Mouse (Mus musculus): Measurements from ENCODE around the gene Map2k5. TPM values are rescaled to one million over a fixed set of nuclear protein-coding genes. Genes with fewer than 3 reads are reported as not detected.
A peak's percentile ranks its signal among the peaks of the same experiment; 100 is the strongest.

Gene Map2k5
- total and polyA plus RNA-seq, 2 experiments from 2014 or later = 19.6 to 33.1 TPM

- DNase-seq (ENCODE audit: low spot score) (peak; percentile 62), ATAC-seq (peak; percentile 30)
- Histone ChIP-seq H3K4me1 (ENCODE audit: insufficient read depth, low read length) (peaks cover 12% of the 10 kb centered on the region; the same call in 1 of the 2 replicates), H3K27me3 (ENCODE audit: insufficient read depth, low read length) (peaks cover 28% of the 10 kb centered on the region), H3K4me3 (ENCODE audit: low read length) (peak overlapping the region; percentile 63), H3K9me3 (ENCODE audit: low read length) (no peaks in the 10 kb centered on the region), H3K9ac (replicated peaks; ENCODE audit: low read length) (peak overlapping the region; percentile 65), H3K36me3 (ENCODE audit: insufficient read depth, low read length) (no peaks in the 10 kb centered on the region), H3K4me2 (ENCODE audit: low read depth, low read length) (peak overlapping the region; percentile 87), H3K27ac (peak overlapping the region; percentile 90)
- no peak for TF ChIP-seq CTCF (IDR thresholded peaks at IDR 0.05; ENCODE audit: low read depth)
- 1% methylated on average over 28 of the region's 28 CpGs for WGBS
Observed at GRCm38 (mm10) chr9:63131957-63132602, 245.6 kb downstream of the Map2k5 start.

GRCm38 (mm10) chr9:63129641-63130041 is 248.1 kb downstream of the Map2k5 start:
- H3K4me3 ChIP-seq (ENCODE audit: low read length) = no peak overlapping the region
- no peaks in the 10 kb centered on the region for H3K36me3 ChIP-seq (ENCODE audit: insufficient read depth, low read length)
- 79% methylated on average over 8 of the region's 8 CpGs for WGBS
- H3K9ac ChIP-seq (replicated peaks; ENCODE audit: low read length) = no peak overlapping the region
- H3K9me3 ChIP-seq (ENCODE audit: low read length) = no peaks in the 10 kb centered on the region
- DNase-seq (ENCODE audit: low spot score) (no peak), ATAC-seq (no peak)
- peaks cover 2% of the 10 kb centered on the region; the same call in 1 of the 2 replicates for H3K4me1 ChIP-seq (ENCODE audit: insufficient read depth, low read length)
- TF ChIP-seq CTCF (IDR thresholded peaks at IDR 0.05; ENCODE audit: low read depth) = no peak
- peaks cover 8% of the 10 kb centered on the region for H3K27me3 ChIP-seq (ENCODE audit: insufficient read depth, low read length)
- no peak overlapping the region for H3K27ac ChIP-seq
- no peak overlapping the region for H3K4me2 ChIP-seq (ENCODE audit: low read depth, low read length)

- no peak overlapping the region for H3K4me2 ChIP-seq (ENCODE audit: low read depth, low read length)
- no peak overlapping the region for H3K4me3 ChIP-seq (ENCODE audit: low read length)
- DNase-seq (ENCODE audit: low spot score) (no peak), ATAC-seq (no peak)
- H3K27me3 ChIP-seq (ENCODE audit: insufficient read depth, low read length) = no peaks in the 10 kb centered on the region
- no peaks in the 10 kb centered on the region for H3K9me3 ChIP-seq (ENCODE audit: low read length)
- H3K36me3 ChIP-seq (ENCODE audit: insufficient read depth, low read length) = no peaks in the 10 kb centered on the region
- 58% methylated on average over 9 of the region's 9 CpGs for WGBS
- no peak for TF ChIP-seq CTCF (IDR thresholded peaks at IDR 0.05; ENCODE audit: low read depth)
- H3K9ac ChIP-seq (replicated peaks; ENCODE audit: low read length) = no peak overlapping the region
- no peak overlapping the region for H3K27ac ChIP-seq
- H3K4me1 ChIP-seq (ENCODE audit: insufficient read depth, low read length) = no peaks in the 10 kb centered on the region
Observed at GRCm38 (mm10) chr9:63124512-63124911, 253.2 kb downstream of the Map2k5 start.

DNA sequence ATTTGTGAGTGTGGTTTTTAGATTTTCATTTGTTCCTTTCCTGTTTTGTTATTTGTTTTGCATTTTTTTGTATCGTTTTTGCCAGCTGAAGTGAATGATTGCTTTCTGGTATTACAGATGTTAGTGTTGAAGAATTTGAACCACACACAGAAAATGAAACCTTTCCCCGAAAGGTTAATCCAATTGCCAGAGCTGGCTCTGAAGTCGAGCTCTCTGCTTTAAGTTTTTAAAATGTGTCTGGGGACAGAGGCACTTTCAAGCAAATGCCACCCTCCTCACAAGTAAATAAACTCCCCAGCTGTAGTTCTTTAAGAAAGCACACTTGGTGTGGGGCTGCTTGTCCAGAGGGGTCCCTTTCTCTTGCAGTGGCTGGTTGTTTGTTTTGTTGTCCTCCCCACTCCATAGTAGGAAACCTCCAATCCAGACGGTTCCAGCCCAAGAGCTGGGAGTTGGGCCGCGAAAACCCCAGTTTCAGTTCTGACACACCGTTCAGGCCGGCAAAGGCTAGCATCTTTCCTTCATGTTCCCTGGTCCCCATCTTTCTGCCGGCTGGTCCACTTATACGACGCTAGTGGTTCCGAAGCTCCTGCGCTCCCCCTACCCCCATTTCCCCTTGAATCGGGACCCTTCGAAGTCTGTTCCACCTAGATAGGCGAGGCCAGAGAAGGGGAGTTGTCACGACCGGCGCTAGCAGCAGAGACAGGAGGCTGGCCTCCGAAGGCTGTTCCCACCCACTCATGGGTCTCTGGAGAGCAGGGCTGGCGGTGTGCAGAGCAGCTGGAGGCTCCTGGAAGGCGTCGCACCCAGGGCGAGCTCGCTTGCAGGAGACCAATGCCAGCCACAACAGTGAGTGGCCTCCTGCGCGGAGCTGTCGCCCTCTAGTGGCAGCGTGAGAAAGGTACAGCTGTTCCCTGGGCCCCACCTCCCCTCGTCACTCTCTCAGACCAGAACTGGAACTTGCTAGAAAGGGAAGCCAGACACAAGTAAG is 254.0 kb downstream of the Map2k5 start:
- Histone ChIP-seq H3K4me1 (ENCODE audit: insufficient read depth, low read length) (no peaks in the 10 kb centered on the region), H3K4me2 (ENCODE audit: low read depth, low read length) (peak overlapping the region; percentile 84), H3K4me3 (ENCODE audit: low read length) (peak overlapping the region; percentile 45), H3K9ac (replicated peaks; ENCODE audit: low read length) (peak overlapping the region; percentile 51), H3K27me3 (ENCODE audit: insufficient read depth, low read length) (no peaks in the 10 kb centered on the region), H3K36me3 (ENCODE audit: insufficient read depth, low read length) (no peaks in the 10 kb centered on the region), H3K9me3 (ENCODE audit: low read length) (no peaks in the 10 kb centered on the region), H3K27ac (peak overlapping the region; percentile 68; the same call in 1 of the 2 replicates)
- WGBS = 6% methylated on average over 30 of the region's 30 CpGs
- ATAC-seq (peak; percentile 95), DNase-seq (ENCODE audit: low spot score) (peak; percentile 94)
- TF ChIP-seq CTCF (IDR thresholded peaks at IDR 0.05; ENCODE audit: low read depth) = peak; percentile 100

DNA sequence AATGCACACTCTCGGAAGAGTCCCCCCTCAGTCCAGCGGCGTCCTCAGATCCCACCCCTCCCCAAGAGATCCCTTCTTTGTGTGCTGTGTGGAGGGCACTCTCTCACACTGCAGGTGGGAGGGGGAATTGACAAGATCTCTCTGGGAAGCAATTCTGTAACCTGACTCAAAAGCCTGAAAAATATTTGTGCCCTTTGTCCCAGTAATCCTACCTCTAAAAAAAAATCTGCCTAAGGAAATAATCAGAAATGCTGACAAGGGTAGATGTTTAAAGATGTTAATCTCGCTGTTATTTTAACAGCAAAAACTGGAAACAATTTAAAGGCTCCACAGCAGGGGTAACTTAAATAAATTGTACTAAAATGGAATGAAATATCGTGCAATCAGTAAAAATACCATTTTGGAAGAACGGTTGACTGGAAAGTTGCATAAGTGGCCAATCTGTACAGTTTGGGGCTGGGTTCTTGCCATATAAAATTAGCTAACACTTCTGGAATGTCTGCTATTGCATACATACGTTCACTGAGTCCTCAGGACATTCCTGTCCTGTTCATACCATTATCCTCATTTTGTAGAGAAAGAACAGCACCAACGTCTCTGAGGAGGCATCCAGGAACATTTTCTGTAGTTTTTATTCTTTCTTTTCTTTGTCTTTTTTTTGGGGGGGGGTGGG is 255.4 kb downstream of the Map2k5 start:
- WGBS = 57% methylated on average over 8 of the region's 8 CpGs
- Histone ChIP-seq H3K4me3 (ENCODE audit: low read length) (no peak overlapping the region), H3K27me3 (ENCODE audit: insufficient read depth, low read length) (no peaks in the 10 kb centered on the region), H3K9me3 (ENCODE audit: low read length) (no peaks in the 10 kb centered on the region), H3K4me2 (ENCODE audit: low read depth, low read length) (no peak overlapping the region), H3K36me3 (ENCODE audit: insufficient read depth, low read length) (no peaks in the 10 kb centered on the region), H3K27ac (no peak overlapping the region), H3K4me1 (ENCODE audit: insufficient read depth, low read length) (no peaks in the 10 kb centered on the region), H3K9ac (replicated peaks; ENCODE audit: low read length) (no peak overlapping the region)
- no peak for DNase-seq (ENCODE audit: low spot score)
- ATAC-seq = no peak
- no peak for TF ChIP-seq CTCF (IDR thresholded peaks at IDR 0.05; ENCODE audit: low read depth)

DNA sequence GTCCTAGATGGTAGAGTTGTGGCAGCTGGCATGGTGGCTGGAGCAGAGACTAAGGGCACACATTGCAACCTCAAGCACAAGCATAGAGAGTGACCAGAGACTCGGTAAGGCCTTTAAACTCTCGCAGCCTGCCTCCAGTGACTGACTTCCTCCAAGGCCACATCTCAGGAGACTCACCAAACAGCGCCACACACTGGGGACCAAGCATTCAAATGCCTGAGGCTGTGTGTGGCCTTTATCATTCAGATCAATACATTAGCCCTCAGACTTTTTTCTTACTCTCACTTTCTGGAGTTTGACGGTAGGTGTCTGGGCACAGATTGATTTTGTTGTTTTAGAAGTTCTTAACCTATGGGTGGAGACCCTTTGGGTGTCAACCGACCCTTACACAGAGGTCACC is 259.3 kb downstream of the Map2k5 start:
- Histone ChIP-seq H3K9ac (replicated peaks; ENCODE audit: low read length) (no peak overlapping the region), H3K4me3 (ENCODE audit: low read length) (no peak overlapping the region), H3K9me3 (ENCODE audit: low read length) (no peaks in the 10 kb centered on the region), H3K27ac (no peak overlapping the region), H3K4me2 (ENCODE audit: low read depth, low read length) (no peak overlapping the region), H3K36me3 (ENCODE audit: insufficient read depth, low read length) (no peaks in the 10 kb centered on the region), H3K4me1 (ENCODE audit: insufficient read depth, low read length) (no peaks in the 10 kb centered on the region), H3K27me3 (ENCODE audit: insufficient read depth, low read length) (no peaks in the 10 kb centered on the region)
- TF ChIP-seq CTCF (IDR thresholded peaks at IDR 0.05; ENCODE audit: low read depth) = no peak
- 62% methylated on average over 5 of the region's 5 CpGs for WGBS
- ATAC-seq (no peak), DNase-seq (ENCODE audit: low spot score) (no peak)

Other genes with a start within 250 kb of the Map2k5 start
- gene Skor1, start 228.9 kb downstream of the Map2k5 start, total RNA-seq (2014; rRNA removed) = 36.3 and 38.5 TPM in 2 replicates
- gene Skor1, start 228.9 kb downstream of the Map2k5 start, polyA plus RNA-seq (2015; fragmentation: Nextera tagmentation; extraction: Ambion mirVana) = 9.2 TPM in 2 replicates
- gene 2300009A05Rik, start 21.3 kb upstream of the Map2k5 start, total RNA-seq (2014; rRNA removed) = 44.4 and 52.2 TPM in 2 replicates
- gene 2300009A05Rik, start 21.3 kb upstream of the Map2k5 start, polyA plus RNA-seq (2015; fragmentation: Nextera tagmentation; extraction: Ambion mirVana) = 89.7 and 94.7 TPM in 2 replicates
- gene Iqch, start 224.6 kb upstream of the Map2k5 start, total RNA-seq (2014; rRNA removed) = 0.26 TPM in 1 of 2 replicates, not detected in the other
- 0.18 TPM in 2 replicates for gene Iqch, start 224.6 kb upstream of the Map2k5 start, polyA plus RNA-seq (2015; fragmentation: Nextera tagmentation; extraction: Ambion mirVana)
- 30.9 and 37.0 TPM in 2 replicates for gene Aagab, start 224.8 kb upstream of the Map2k5 start, total RNA-seq (2014; rRNA removed)
- gene Aagab, start 224.8 kb upstream of the Map2k5 start, polyA plus RNA-seq (2015; fragmentation: Nextera tagmentation; extraction: Ambion mirVana) = 51.9 and 55.2 TPM in 2 replicates

Data from hindbrain, postnatal 0 days (tissue).